Comparison of ENCODE assay signal across 8 mouse cellular contexts in genomic region chr10:123005237-123006185, GRCm38 (mm10).
DNase-seq lines count a peak whose midpoint lies in the region; ATAC-seq lines count a peak whose summit lies in the region.

No protein-coding gene starts in this region.

- H3K9ac ChIP-seq in neural tube, embryonic 11.5 days (ENCODE audit: low read length) = no peak overlapping the region
- H3K9ac ChIP-seq in neural tube, embryonic 15.5 days (replicated peaks) = no peak overlapping the region
- no peak overlapping the region for H3K9ac ChIP-seq in intestine, embryonic 16.5 days (ENCODE audit: low read depth, low read length)

- no peak for ATAC-seq in cerebellum, adult (ENCODE audit: insufficient number of reproducible peaks, low FRiP score, low TSS enrichment)
- peak; percentile 73 for ATAC-seq in neural tube, embryonic 11.5 days (ENCODE audit: insufficient read depth, low FRiP score, low TSS enrichment)
- no peak for ATAC-seq in neural tube, embryonic 15.5 days (ENCODE audit: low FRiP score)
- ATAC-seq in intestine, embryonic 16.5 days = peak; percentile 50

- DNase-seq in cerebellum, adult 9-10 months = peak; percentile 73
- no peak for DNase-seq in neural tube, embryonic 11.5 days (ENCODE audit: low spot score)
- DNase-seq in retina, postnatal 7 days (ENCODE audit: low read depth, low spot score) = peak; percentile 46
- no peak for DNase-seq in gastrocnemius, adult 18-20 months (ENCODE audit: low spot score)
- no peak for DNase-seq in cerebellum, adult 11 months

- WGBS in neural tube, embryonic 11.5 days = 91% methylated on average over 20 of the region's 20 CpGs
- 87% methylated on average over 20 of the region's 20 CpGs for WGBS in neural tube, embryonic 15.5 days
- WGBS in intestine, embryonic 16.5 days = 93% methylated on average over 20 of the region's 20 CpGs

- no peak overlapping the region for H3K4me2 ChIP-seq in neural tube, embryonic 11.5 days (ENCODE audit: low read depth)
- no peak overlapping the region for H3K4me2 ChIP-seq in neural tube, embryonic 15.5 days
- no peak overlapping the region for H3K4me2 ChIP-seq in intestine, embryonic 16.5 days (ENCODE audit: low read depth, low read length)

- H3K27ac ChIP-seq in neural tube, embryonic 11.5 days (ENCODE audit: low read depth, low read length) = no peak overlapping the region
- H3K27ac ChIP-seq in neural tube, embryonic 15.5 days (replicated peaks) = no peak overlapping the region
- no peak overlapping the region for H3K27ac ChIP-seq in intestine, embryonic 16.5 days (ENCODE audit: low read length)

- 0 out of 2 replicates have a peak, but pooled peaks cover 2% of the 10 kb centered on the region for H3K36me3 ChIP-seq in neural tube, embryonic 11.5 days (ENCODE audit: control insufficient read depth, insufficient read depth, low read length)
- peaks cover 48% of the 10 kb centered on the region for H3K36me3 ChIP-seq in neural tube, embryonic 15.5 days
- H3K36me3 ChIP-seq in intestine, embryonic 16.5 days (ENCODE audit: control insufficient read depth, insufficient read depth, low read length) = peaks cover 13% of the 10 kb centered on the region

- H3K4me1 ChIP-seq in neural tube, embryonic 11.5 days (ENCODE audit: control insufficient read depth, insufficient read depth, low read length) = no peaks in the 10 kb centered on the region
- H3K4me1 ChIP-seq in neural tube, embryonic 15.5 days = no peaks in the 10 kb centered on the region
- H3K4me1 ChIP-seq in intestine, embryonic 16.5 days (ENCODE audit: control insufficient read depth, insufficient read depth, low read length) = 0 out of 2 replicates have a peak, but pooled peaks cover 2% of the 10 kb centered on the region

- H3K4me3 ChIP-seq in neural tube, embryonic 11.5 days (ENCODE audit: low read depth, low read length) = no peak overlapping the region
- H3K4me3 ChIP-seq in neural tube, embryonic 15.5 days (replicated peaks) = no peak overlapping the region
- no peak overlapping the region for H3K4me3 ChIP-seq in intestine, embryonic 16.5 days (ENCODE audit: low read length)

- no peaks in the 10 kb centered on the region for H3K9me3 ChIP-seq in neural tube, embryonic 11.5 days (ENCODE audit: control insufficient read depth, low read length)
- no peaks in the 10 kb centered on the region for H3K9me3 ChIP-seq in neural tube, embryonic 15.5 days (replicated peaks)
- H3K9me3 ChIP-seq in intestine, embryonic 16.5 days (ENCODE audit: control insufficient read depth, low read length) = no peaks in the 10 kb centered on the region

- H3K27me3 ChIP-seq in neural tube, embryonic 11.5 days (ENCODE audit: control insufficient read depth, insufficient read depth, low read length) = no peaks in the 10 kb centered on the region
- H3K27me3 ChIP-seq in neural tube, embryonic 15.5 days (replicated peaks) = no peaks in the 10 kb centered on the region
- no peaks in the 10 kb centered on the region for H3K27me3 ChIP-seq in intestine, embryonic 16.5 days (replicated peaks; ENCODE audit: control insufficient read depth, insufficient read depth, low read length)

Comparison
In these comparisons a context has a peak if more than half of its experiments do, and no peak if none do; other contexts are left out.
1. DNase-seq: peak in cerebellum, adult 9-10 months (single experiment) and retina, postnatal 7 days (single experiment); none in neural tube, embryonic 11.5 days (single experiment), gastrocnemius, adult 18-20 months (single experiment) and cerebellum, adult 11 months (single experiment).
2. ATAC-seq: peak in neural tube, embryonic 11.5 days (single experiment) and intestine, embryonic 16.5 days (single experiment); none in cerebellum, adult (single experiment) and neural tube, embryonic 15.5 days (single experiment).